Mouse (Mus musculus): ENCODE data around the gene Arid4a. TPM values are rescaled to one million over a fixed set of nuclear protein-coding genes. Genes with fewer than 3 reads are reported as not detected.
"Not testable (repeated sequence)": the region's sequence is repeated elsewhere in the genome, so short reads cannot be mapped to it uniquely, and the experiment has no call there.

Arid4a gene
- total RNA-seq, 1 experiment from 2014 or later: 27.9 TPM

GRCm38 (mm10) chr12:71053486-71053885, 37.7 kb downstream of the Arid4a start:
- no peak for DNase-seq

- no peak for DNase-seq
Observed at GRCm38 (mm10) chr12:71055537-71055936, 39.7 kb downstream of the Arid4a start.

- DNase-seq: no peak
Observed at GRCm38 (mm10) chr12:71059741-71060140, 44.0 kb downstream of the Arid4a start.

- no peak for DNase-seq
Observed at GRCm38 (mm10) chr12:71069846-71070245, 54.1 kb downstream of the Arid4a start.

GRCm38 (mm10) chr12:71072048-71072447, 56.3 kb downstream of the Arid4a start:
- no peak for DNase-seq

- no peak for DNase-seq
Observed at GRCm38 (mm10) chr12:71073113-71073730, 57.4 kb downstream of the Arid4a start.

GRCm38 (mm10) chr12:71086331-71086730, 70.5 kb downstream of the Arid4a start:
- no peak for DNase-seq

- DNase-seq: not testable (repeated sequence)
Observed at GRCm38 (mm10) chr12:71104275-71104674, 88.5 kb downstream of the Arid4a start.

- DNase-seq: no peak
Observed at GRCm38 (mm10) chr12:71107216-71107771, 91.5 kb downstream of the Arid4a start.

GRCm38 (mm10) chr12:71111331-71111730, 95.5 kb downstream of the Arid4a start, which contains the start of gene Tomm20l:
Gene Tomm20l (plus strand): TSS chr12:71111428.
- peak; percentile 73 for DNase-seq

- no peak for DNase-seq
Observed at GRCm38 (mm10) chr12:71113074-71113473, 97.3 kb downstream of the Arid4a start.

GRCm38 (mm10) chr12:71113675-71114288, 98.0 kb downstream of the Arid4a start:
- peak; percentile 62 for DNase-seq

GRCm38 (mm10) chr12:71116411-71116810, 100.6 kb downstream of the Arid4a start:
- DNase-seq: peak; percentile 70

GRCm38 (mm10) chr12:71122731-71123130, 106.9 kb downstream of the Arid4a start:
- no peak for DNase-seq

- DNase-seq: no peak
Observed at GRCm38 (mm10) chr12:71123286-71123685, 107.5 kb downstream of the Arid4a start.

- no peak for DNase-seq
Observed at GRCm38 (mm10) chr12:71135581-71135980, 119.8 kb downstream of the Arid4a start.

- DNase-seq: peak; percentile 73
Observed at GRCm38 (mm10) chr12:71136130-71136973, 120.6 kb downstream of the Arid4a start, which contains the start of the genes Timm9 and 2700049A03Rik. Gene Timm9 (minus strand): TSS chr12:71136684. Gene 2700049A03Rik (plus strand): TSS chr12:71136848.

GRCm38 (mm10) chr12:71136974-71137491, 121.2 kb downstream of the Arid4a start:
- DNase-seq: peak; percentile 85

- DNase-seq: no peak
Observed at GRCm38 (mm10) chr12:71137686-71138085, 121.9 kb downstream of the Arid4a start.

GRCm38 (mm10) chr12:71139258-71139828, 123.6 kb downstream of the Arid4a start:
- DNase-seq: no peak

GRCm38 (mm10) chr12:71141189-71141588, 125.4 kb downstream of the Arid4a start:
- DNase-seq: no peak

- DNase-seq: peak; percentile 55
Observed at GRCm38 (mm10) chr12:71147641-71148040, 131.9 kb downstream of the Arid4a start.

All from adrenal gland, postnatal 25 days (tissue).